Mouse (Mus musculus): Measurements from ENCODE around the gene Spdye4a.

DNA sequence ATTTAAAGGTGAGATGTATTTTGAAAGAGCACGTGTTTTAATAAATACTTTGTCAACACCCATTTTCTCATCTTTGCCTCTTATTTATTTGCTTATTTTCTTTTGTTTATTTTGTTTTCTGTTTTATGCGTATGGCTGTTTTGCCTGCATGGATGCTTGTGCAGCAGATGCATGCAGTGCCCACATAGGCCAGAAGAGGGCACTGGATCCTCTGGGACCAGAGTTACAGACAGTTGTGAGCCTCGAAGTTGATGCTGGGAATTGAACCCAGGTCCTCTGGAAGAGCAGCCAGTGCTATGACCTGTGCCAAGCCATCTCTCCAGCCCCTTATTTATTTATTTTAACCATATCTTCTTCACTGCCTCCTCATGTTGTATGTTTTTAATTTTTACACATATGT is 21.7 kb downstream of the Spdye4a start:
- TF ChIP-seq GATA1 (IDR thresholded peaks at IDR 0.05; ENCODE audit: borderline replicate concordance, low read length): no peak
- TF ChIP-seq FLI1 (IDR thresholded peaks at IDR 0.05; ENCODE audit: low read length): no peak
